Mouse (Mus musculus) limb, embryonic 10.5 days (tissue): ENCODE measurements around the gene Nodal. TPM values are rescaled to one million over a fixed set of nuclear protein-coding genes. Genes with fewer than 3 reads are reported as not detected.

Experiments used
- DNase-seq: peaks from one replicate; pipeline ENCODE4 v3.0.0-alpha.2; 2017; ENCODE audit warnings: low spot score
- H3K27ac ChIP-seq: fragments of 300-500 bp; sonication (generic); 2 replicates; pipeline ENCODE4 v1.5.1; 2016; ENCODE audit warnings: mild to moderate bottlenecking
- H3K27me3 ChIP-seq: fragments of 300-500 bp; sonication (generic); 2 replicates; pipeline ENCODE4 v1.6.1; 2016; ENCODE audit warnings: low read depth, mild to moderate bottlenecking; ENCODE audit not compliant: poor library complexity, severe bottlenecking
- H3K36me3 ChIP-seq: fragments of 300-500 bp; sonication (generic); 2 replicates; pipeline ENCODE4 v1.6.1; 2016; ENCODE audit warnings: mild to moderate bottlenecking, moderate library complexity
- H3K4me1 ChIP-seq: fragments of 300-500 bp; sonication (generic); 2 replicates; pipeline ENCODE4 v1.6.1; 2016
- H3K4me3 ChIP-seq: fragments of 300-500 bp; sonication (generic); 2 replicates; pipeline ENCODE4 v1.5.1; 2016; ENCODE audit warnings: mild to moderate bottlenecking, moderate library complexity
- H3K9me3 ChIP-seq: fragments of 300-500 bp; sonication (generic); replicated peaks from 2 replicates; pipeline ENCODE4 v1.6.1; 2016; ENCODE audit warnings: mild to moderate bottlenecking
- WGBS: fragments of 180-500 bp; shearing (Covaris S2); methylation state at CpG from one replicate; pipeline ENCODE4 v1.1.7; 2016; 5-methylcytosine and 5-hydroxymethylcytosine counted together
- polyA plus RNA-seq: library from polyadenylated mRNA; unstranded; fragments of >200 nt; fragmentation: Nextera tagmentation; extraction: Ambion mirVana; gene quantifications from 2 replicates; pipeline ENCODE4 v1.2.1, GENCODE M21; 2016

The Nodal gene
- polyA plus RNA-seq, 1 experiment from 2014 or later = 0.13 TPM

DNA sequence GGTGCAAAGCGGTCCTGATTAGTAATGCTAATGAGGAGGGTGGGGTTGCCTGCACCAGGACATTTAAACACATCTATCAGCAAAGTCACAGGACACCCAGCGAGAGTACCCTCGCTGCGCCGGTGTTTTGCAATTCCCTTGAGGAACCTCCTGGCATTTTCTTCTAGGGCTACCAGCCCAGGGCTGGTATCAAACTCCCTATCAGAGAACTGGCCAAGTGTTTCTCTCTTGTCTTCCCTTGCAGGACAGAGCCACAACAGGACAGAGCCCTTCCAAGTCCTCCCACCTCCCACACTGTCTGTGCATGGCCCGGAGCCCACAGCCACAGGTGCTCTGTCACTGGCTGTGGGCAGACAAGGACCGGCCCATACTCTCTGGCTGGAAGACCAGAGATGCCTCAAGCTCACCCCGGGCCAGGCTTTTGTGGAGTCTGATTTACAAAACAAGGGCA, 35.5 kb upstream of the Nodal start:
- peaks cover 61% of the 10 kb centered on the region for H3K4me1 ChIP-seq
- peak overlapping the region; percentile 65 for H3K4me3 ChIP-seq
- no peak for DNase-seq
- 4% methylated on average over 8 of the region's 8 CpGs for WGBS
- peak overlapping the region; percentile 87 for H3K27ac ChIP-seq
- H3K27me3 ChIP-seq = peaks cover 25% of the 10 kb centered on the region; the same call in 1 of the 2 replicates
- no peaks in the 10 kb centered on the region for H3K9me3 ChIP-seq
- H3K36me3 ChIP-seq = no peaks in the 10 kb centered on the region

DNA sequence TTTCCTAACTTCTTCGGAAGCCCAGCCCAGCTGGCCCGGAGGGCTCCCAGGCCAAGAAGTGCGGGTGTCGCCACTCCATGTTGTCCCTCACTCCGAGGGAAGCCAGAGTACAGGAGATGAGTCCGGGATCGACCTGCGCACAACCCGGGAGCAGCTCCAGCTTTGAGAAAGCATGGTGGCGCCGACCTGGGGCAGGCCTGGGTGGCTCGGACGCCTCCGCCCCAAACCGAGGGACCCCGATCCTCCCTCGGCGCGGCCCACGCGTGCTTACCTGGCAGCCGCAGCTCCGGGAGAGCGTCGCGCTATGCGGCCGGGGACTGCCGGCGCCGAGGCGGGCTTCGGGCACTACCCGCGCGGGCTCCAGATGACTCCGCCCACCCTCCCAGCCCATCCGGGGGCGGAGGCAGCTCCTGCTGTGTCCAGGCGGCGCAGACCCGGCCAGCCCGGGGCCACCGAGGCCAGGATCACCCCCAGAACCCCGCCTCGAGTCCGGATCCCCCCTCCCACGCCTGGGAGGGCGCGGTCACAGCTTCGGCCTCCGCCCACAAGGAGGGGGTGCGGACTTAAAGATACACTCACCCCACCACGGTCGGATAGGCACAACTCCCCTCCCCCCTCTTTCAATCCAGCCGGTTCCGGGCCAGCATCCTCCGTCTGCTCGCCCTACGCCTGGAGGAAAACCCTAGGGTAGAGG, 34.6 kb upstream of the Nodal start, which contains the start of gene Pald1:
Pald1 (minus strand) TSS at position 510 of the 694 bp plus-strand sequence.
- Histone ChIP-seq H3K4me1 (peaks cover 56% of the 10 kb centered on the region), H3K36me3 (no peaks in the 10 kb centered on the region), H3K4me3 (peak within 1 kb of the TSS; percentile 65), H3K9me3 (no peaks in the 10 kb centered on the region), H3K27ac (peak within 1 kb of the TSS; percentile 87), H3K27me3 (peaks cover 25% of the 10 kb centered on the region; the same call in 1 of the 2 replicates)
- under 1% methylated on average over 59 of the region's 60 CpGs for WGBS
- DNase-seq = peak; percentile 88

DNA sequence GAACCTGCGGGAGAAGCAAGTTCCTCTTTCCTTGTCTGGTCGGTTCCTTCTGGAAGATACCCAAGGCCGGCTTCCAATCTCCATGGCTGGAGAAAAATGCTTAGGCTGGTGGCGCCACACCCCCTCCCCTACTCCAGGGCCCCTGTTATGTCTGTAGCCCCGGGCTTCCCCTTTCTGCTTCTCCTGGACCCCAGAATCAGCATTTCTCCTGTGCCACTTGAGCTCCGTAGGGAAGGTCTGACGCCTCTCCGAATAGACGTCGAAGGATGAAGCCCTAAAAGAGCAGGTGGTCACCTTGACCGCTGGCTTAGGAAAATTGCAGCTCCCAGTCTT, 34.1 kb upstream of the Nodal start:
- H3K9me3 ChIP-seq = no peaks in the 10 kb centered on the region
- no peaks in the 10 kb centered on the region for H3K36me3 ChIP-seq
- WGBS = 3% methylated on average over 11 of the region's 11 CpGs
- no peak for DNase-seq
- H3K27me3 ChIP-seq = peaks cover 25% of the 10 kb centered on the region; the same call in 1 of the 2 replicates
- peak overlapping the region; percentile 87 for H3K27ac ChIP-seq
- H3K4me1 ChIP-seq = peaks cover 54% of the 10 kb centered on the region
- peak overlapping the region; percentile 65 for H3K4me3 ChIP-seq

DNA sequence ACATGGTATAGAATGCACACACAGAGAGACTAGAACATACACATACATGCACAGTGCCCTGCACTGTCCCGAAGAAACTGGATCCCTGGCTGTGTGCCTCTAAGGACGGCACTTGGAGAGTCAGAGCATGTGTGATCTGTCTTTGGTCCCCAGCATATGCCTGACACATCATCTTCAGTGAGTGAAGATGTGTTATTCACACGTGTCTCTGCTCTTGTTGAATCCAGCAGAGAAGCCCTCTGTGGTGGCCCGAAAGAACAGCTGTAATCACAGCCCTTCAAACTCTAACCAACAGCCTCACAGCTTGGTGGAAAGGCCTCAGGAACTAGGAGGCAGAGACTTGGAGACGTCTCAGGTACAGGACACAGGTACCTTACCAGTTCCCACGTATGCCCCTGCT, 32.6 kb upstream of the Nodal start:
- Histone ChIP-seq H3K9me3 (no peaks in the 10 kb centered on the region), H3K4me3 (no peak overlapping the region), H3K27me3 (peaks cover 25% of the 10 kb centered on the region; the same call in 1 of the 2 replicates), H3K27ac (no peak overlapping the region), H3K4me1 (peaks cover 44% of the 10 kb centered on the region), H3K36me3 (no peaks in the 10 kb centered on the region)
- DNase-seq = no peak
- WGBS = 74% methylated on average over 6 of the region's 6 CpGs

DNA sequence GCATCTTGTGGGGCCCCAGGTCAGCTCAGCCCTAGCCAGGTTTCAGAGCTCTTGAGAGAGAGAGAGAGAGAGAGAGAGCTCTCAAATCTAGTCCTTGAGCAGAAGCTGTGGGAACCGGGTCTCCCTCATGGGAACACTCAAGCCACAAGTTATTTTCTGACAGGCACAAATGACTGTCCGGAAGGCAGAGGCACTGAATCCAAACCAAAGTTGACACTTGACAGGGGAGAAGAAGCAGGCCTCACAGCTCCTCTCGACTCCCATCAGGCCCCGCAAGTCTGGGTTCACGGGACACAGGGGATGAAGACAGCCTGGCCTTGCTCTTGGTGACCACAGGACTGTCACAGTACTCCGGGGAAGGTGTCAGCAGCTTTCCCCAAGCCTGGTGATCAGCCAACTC, 31.5 kb upstream of the Nodal start:
- Histone ChIP-seq H3K9me3 (no peaks in the 10 kb centered on the region), H3K4me3 (no peak overlapping the region), H3K4me1 (peaks cover 33% of the 10 kb centered on the region), H3K27me3 (peaks cover 16% of the 10 kb centered on the region; the same call in 1 of the 2 replicates), H3K27ac (no peak overlapping the region), H3K36me3 (no peaks in the 10 kb centered on the region)
- 59% methylated on average over 6 of the region's 6 CpGs for WGBS
- DNase-seq = no peak

GRCm38 (mm10) chr10:61389020-61389419, 28.8 kb upstream of the Nodal start:
- WGBS = 79% methylated on average over 5 of the region's 5 CpGs

DNA sequence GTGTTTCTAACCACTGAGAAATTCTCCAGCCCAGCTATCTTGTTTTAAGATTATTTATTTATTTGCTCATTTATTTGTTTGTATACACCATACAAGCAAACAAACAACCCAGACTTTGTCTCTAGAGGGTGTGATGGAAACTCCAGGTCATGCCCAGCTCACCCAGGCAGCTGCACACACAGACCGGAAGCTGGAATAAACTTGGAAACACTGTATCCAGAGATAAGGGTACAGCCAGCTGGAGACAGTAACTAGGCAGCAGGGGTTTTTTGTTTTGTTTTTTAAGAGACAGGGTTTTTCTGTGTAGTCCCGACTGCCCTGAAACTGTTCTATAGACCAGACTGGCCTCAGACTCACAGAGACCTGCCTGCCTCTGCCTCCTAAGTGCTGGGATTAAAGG, 27.6 kb upstream of the Nodal start:
- Histone ChIP-seq H3K4me3 (no peak overlapping the region), H3K4me1 (peaks cover 19% of the 10 kb centered on the region), H3K36me3 (no peaks in the 10 kb centered on the region), H3K27me3 (peaks cover 4% of the 10 kb centered on the region; the same call in 1 of the 2 replicates), H3K9me3 (no peaks in the 10 kb centered on the region), H3K27ac (no peak overlapping the region)
- no peak for DNase-seq
- 80% methylated on average over 2 of the region's 2 CpGs for WGBS

More at GRCm38 (mm10) chr10:61389020-61389419, 28.8 kb upstream of the Nodal start:
- DNase-seq = no peak
- no peaks in the 10 kb centered on the region for H3K36me3 ChIP-seq
- H3K27ac ChIP-seq = no peak overlapping the region
- peaks cover 16% of the 10 kb centered on the region for H3K4me1 ChIP-seq
- H3K9me3 ChIP-seq = no peaks in the 10 kb centered on the region
- H3K4me3 ChIP-seq = no peak overlapping the region
- H3K27me3 ChIP-seq = peaks cover 11% of the 10 kb centered on the region; the same call in 1 of the 2 replicates

GRCm38 (mm10) chr10:61392584-61392983, 25.2 kb upstream of the Nodal start:
- Histone ChIP-seq H3K27me3 (0 out of 2 replicates have a peak, but pooled peaks cover 4% of the 10 kb centered on the region), H3K9me3 (no peaks in the 10 kb centered on the region), H3K4me1 (peaks cover 15% of the 10 kb centered on the region), H3K4me3 (no peak overlapping the region), H3K36me3 (no peaks in the 10 kb centered on the region), H3K27ac (no peak overlapping the region)
- DNase-seq = no peak
- 45% methylated on average over 4 of the region's 4 CpGs for WGBS

GRCm38 (mm10) chr10:61394476-61395136, 23.2 kb upstream of the Nodal start:
- Histone ChIP-seq H3K27ac (no peak overlapping the region), H3K36me3 (no peaks in the 10 kb centered on the region), H3K4me3 (no peak overlapping the region), H3K9me3 (no peaks in the 10 kb centered on the region), H3K4me1 (peaks cover 20% of the 10 kb centered on the region), H3K27me3 (0 out of 2 replicates have a peak, but pooled peaks cover 4% of the 10 kb centered on the region)
- no peak for DNase-seq
- 19% methylated on average over 9 of the region's 9 CpGs for WGBS

DNA sequence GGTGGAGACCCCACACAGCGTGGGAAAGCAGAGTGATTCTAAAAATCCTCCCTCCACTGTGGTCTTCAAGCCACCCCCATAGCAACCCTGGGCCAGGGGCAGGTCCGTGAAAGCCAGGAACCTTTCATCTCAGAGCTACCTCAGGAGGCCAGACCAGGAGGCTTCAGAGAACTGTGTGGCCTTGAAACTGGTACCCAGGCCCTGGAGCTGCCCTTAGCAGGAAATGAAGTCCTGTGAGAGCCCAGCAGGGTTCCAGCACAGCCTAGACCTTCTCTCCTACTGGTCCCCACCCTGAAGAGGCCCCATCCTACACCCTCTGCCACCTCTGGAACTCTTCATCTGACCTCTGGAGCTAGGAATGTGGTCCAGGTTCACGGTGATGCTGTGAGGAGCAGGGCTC, 19.6 kb upstream of the Nodal start:
- Histone ChIP-seq H3K36me3 (no peaks in the 10 kb centered on the region), H3K9me3 (no peaks in the 10 kb centered on the region), H3K27me3 (0 out of 2 replicates have a peak, but pooled peaks cover 4% of the 10 kb centered on the region), H3K4me3 (no peak overlapping the region), H3K27ac (no peak overlapping the region), H3K4me1 (peaks cover 12% of the 10 kb centered on the region)
- no peak for DNase-seq
- 43% methylated on average over 3 of the region's 3 CpGs for WGBS

DNA sequence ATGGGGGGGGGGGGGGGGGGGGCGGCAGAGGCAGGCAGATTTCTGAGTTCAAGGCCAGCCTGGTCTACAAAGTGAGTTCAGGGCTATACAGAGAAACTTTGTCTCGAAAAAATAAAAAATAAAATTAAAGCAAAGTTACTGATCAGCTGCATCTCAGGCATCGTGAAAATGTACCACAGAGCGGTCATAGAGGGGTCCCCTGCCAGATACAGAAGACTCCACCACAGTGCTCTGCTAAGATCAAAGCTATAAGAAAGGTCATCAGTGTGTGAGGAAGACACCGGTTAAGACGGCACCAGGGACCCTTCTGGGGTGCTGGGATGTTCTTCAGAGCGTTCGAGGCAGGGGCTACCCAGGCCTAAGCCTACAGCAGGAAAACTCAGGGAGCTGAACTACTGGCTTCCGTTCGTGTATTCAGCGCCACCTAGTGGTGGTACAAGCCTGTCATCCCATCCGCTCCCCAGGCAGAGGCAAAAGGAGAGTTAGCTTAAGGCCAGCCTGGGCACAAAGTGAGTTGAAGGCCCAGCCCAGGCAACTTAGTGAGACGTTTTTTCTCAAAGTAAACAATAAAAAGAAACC, 18.5 kb upstream of the Nodal start:
- no peak overlapping the region for H3K4me3 ChIP-seq
- no peaks in the 10 kb centered on the region for H3K36me3 ChIP-seq
- H3K27ac ChIP-seq = peak overlapping the region; percentile 58; the same call in 1 of the 2 replicates
- DNase-seq = peak; percentile 85
- H3K9me3 ChIP-seq = no peaks in the 10 kb centered on the region
- WGBS = 29% methylated on average over 13 of the region's 13 CpGs
- H3K27me3 ChIP-seq = no peaks in the 10 kb centered on the region
- H3K4me1 ChIP-seq = peaks cover 12% of the 10 kb centered on the region

GRCm38 (mm10) chr10:61400407-61400806, 17.4 kb upstream of the Nodal start:
- no peaks in the 10 kb centered on the region for H3K9me3 ChIP-seq
- H3K27me3 ChIP-seq = peaks cover 2% of the 10 kb centered on the region
- no peak overlapping the region for H3K27ac ChIP-seq
- WGBS = 93% methylated on average over 5 of the region's 5 CpGs
- no peak for DNase-seq
- no peak overlapping the region for H3K4me3 ChIP-seq
- H3K36me3 ChIP-seq = no peaks in the 10 kb centered on the region
- H3K4me1 ChIP-seq = peaks cover 5% of the 10 kb centered on the region

GRCm38 (mm10) chr10:61402480-61402879, 15.3 kb upstream of the Nodal start:
- 76% methylated on average over 5 of the region's 5 CpGs for WGBS
- peaks cover 9% of the 10 kb centered on the region for H3K4me1 ChIP-seq
- no peaks in the 10 kb centered on the region for H3K36me3 ChIP-seq
- no peaks in the 10 kb centered on the region for H3K9me3 ChIP-seq
- DNase-seq = no peak
- H3K27me3 ChIP-seq = peaks cover 18% of the 10 kb centered on the region
- no peak overlapping the region for H3K4me3 ChIP-seq
- no peak overlapping the region for H3K27ac ChIP-seq
